Mouse (Mus musculus) midbrain, embryonic 14.5 days (tissue): Measurements from ENCODE around the gene Cyp17a1. TPM values are rescaled to one million over a fixed set of nuclear protein-coding genes. Genes with fewer than 3 reads are reported as not detected.
A peak's percentile ranks its signal among the peaks of the same experiment; 100 is the strongest.

Source experiments
- ATAC-seq: fragments of 200-750 bp; cut with Nextera tagmentation; 2 replicates; pipeline ENCODE4 v1.8.0; 2017; ENCODE audit warnings: moderate number of reproducible peaks, moderate library complexity; ENCODE audit not compliant: low FRiP score, low TSS enrichment
- DNase-seq: peaks from one replicate; pipeline ENCODE4 v3.0.0-alpha.2; 2015
- H3K27ac ChIP-seq: fragments of 300-500 bp; sonication (generic); replicated peaks from 2 replicates; pipeline ENCODE4 v1.5.1; 2014; ENCODE audit warnings: mild to moderate bottlenecking, low read depth, low read length, moderate library complexity
- H3K27me3 ChIP-seq: fragments of 300-500 bp; sonication (generic); 2 replicates; pipeline ENCODE4 v1.6.1; 2014; ENCODE audit warnings: low read length, control low read depth, mixed read lengths; ENCODE audit not compliant: control insufficient read depth, insufficient read depth
- H3K36me3 ChIP-seq: fragments of 300-500 bp; sonication (generic); 2 replicates; pipeline ENCODE4 v1.6.1; 2014; ENCODE audit warnings: low read length, control low read depth; ENCODE audit not compliant: control insufficient read depth, insufficient read depth
- H3K4me1 ChIP-seq: fragments of 300-500 bp; sonication (generic); 2 replicates; pipeline ENCODE4 v1.6.1; 2014; ENCODE audit warnings: mild to moderate bottlenecking, antibody characterized with exemption, low read length, control low read depth; ENCODE audit not compliant: control insufficient read depth, insufficient read depth
- H3K4me2 ChIP-seq: fragments of 300-500 bp; sonication (generic); 2 replicates; pipeline ENCODE4 v1.6.1; 2014; ENCODE audit warnings: mild to moderate bottlenecking, low read length, moderate library complexity
- H3K4me3 ChIP-seq: fragments of 300-500 bp; sonication (generic); replicated peaks from 2 replicates; pipeline ENCODE4 v1.5.1; 2014; ENCODE audit warnings: low read depth, low read length
- H3K9ac ChIP-seq: fragments of 300-500 bp; sonication (generic); replicated peaks from 2 replicates; pipeline ENCODE4 v1.6.1; 2014; ENCODE audit warnings: mild to moderate bottlenecking, low read length, moderate library complexity
- H3K9me3 ChIP-seq: fragments of 300-500 bp; sonication (generic); 2 replicates; pipeline ENCODE4 v1.6.1; 2016; ENCODE audit warnings: low read length, control low read depth, mixed read lengths; ENCODE audit not compliant: control insufficient read depth
- WGBS: fragments of 180-500 bp; shearing (Covaris S2); extraction: QIAGEN DNeasy Blood & Tissue Kit; methylation state at CpG from one replicate; pipeline ENCODE4 v1.1.7; 2014; 5-methylcytosine and 5-hydroxymethylcytosine counted together
- polyA plus RNA-seq: library from polyadenylated mRNA; unstranded; fragments of >200 nt; fragmentation: Nextera tagmentation; extraction: Ambion mirVana; gene quantifications from 2 replicates; pipeline ENCODE4 v1.2.1, GENCODE M21; 2014

Cyp17a1 gene
- not detected in 2 replicates for polyA plus RNA-seq

- Histone ChIP-seq H3K9ac (no peak within 1 kb of the TSS), H3K27me3 (no peaks in the 10 kb centered on the region), H3K9me3 (no peaks in the 10 kb centered on the region), H3K27ac (no peak within 1 kb of the TSS), H3K4me3 (no peak within 1 kb of the TSS), H3K36me3 (no peaks in the 10 kb centered on the region), H3K4me1 (no peaks in the 10 kb centered on the region), H3K4me2 (no peak within 1 kb of the TSS)
- no peak for ATAC-seq
- WGBS: 63% methylated on average over 5 of the region's 5 CpGs
- DNase-seq: no peak
Measured at GRCm38 (mm10) chr19:46672766-46673418, at the start of gene Cyp17a1. Cyp17a1 (minus strand) TSS chr19:46673172.

- Histone ChIP-seq H3K4me3 (no peak overlapping the region), H3K27ac (no peak overlapping the region), H3K4me1 (no peaks in the 10 kb centered on the region), H3K9me3 (peaks cover 5% of the 10 kb centered on the region; the same call in 1 of the 2 replicates), H3K9ac (no peak overlapping the region), H3K36me3 (peaks cover 7% of the 10 kb centered on the region; the same call in 1 of the 2 replicates), H3K27me3 (no peaks in the 10 kb centered on the region), H3K4me2 (no peak overlapping the region)
- ATAC-seq (no peak), DNase-seq (no peak)
- WGBS: 90% methylated on average over 4 of the region's 4 CpGs
Measured at GRCm38 (mm10) chr19:46718150-46718549, 45.2 kb upstream of the Cyp17a1 start.

- no peaks in the 10 kb centered on the region for H3K4me1 ChIP-seq
- H3K4me3 ChIP-seq: no peak overlapping the region
- H3K36me3 ChIP-seq: peaks cover 5% of the 10 kb centered on the region; the same call in 1 of the 2 replicates
- DNase-seq (no peak), ATAC-seq (no peak)
- no peak overlapping the region for H3K27ac ChIP-seq
- H3K9ac ChIP-seq: no peak overlapping the region
- WGBS: 94% methylated on average over 8 of the region's 8 CpGs
- peaks cover 5% of the 10 kb centered on the region; the same call in 1 of the 2 replicates for H3K9me3 ChIP-seq
- H3K27me3 ChIP-seq: no peaks in the 10 kb centered on the region
- no peak overlapping the region for H3K4me2 ChIP-seq
Measured at GRCm38 (mm10) chr19:46715016-46715415, 42.0 kb upstream of the Cyp17a1 start.

- Histone ChIP-seq H3K9ac (no peak overlapping the region), H3K9me3 (peaks cover 5% of the 10 kb centered on the region; the same call in 1 of the 2 replicates), H3K4me1 (no peaks in the 10 kb centered on the region), H3K27me3 (no peaks in the 10 kb centered on the region), H3K36me3 (peaks cover 5% of the 10 kb centered on the region; the same call in 1 of the 2 replicates), H3K4me3 (no peak overlapping the region), H3K27ac (no peak overlapping the region), H3K4me2 (no peak overlapping the region)
- DNase-seq (no peak), ATAC-seq (no peak)
- WGBS: 98% methylated on average over 8 of the region's 8 CpGs
Measured at GRCm38 (mm10) chr19:46714234-46714633, 41.3 kb upstream of the Cyp17a1 start.

DNA sequence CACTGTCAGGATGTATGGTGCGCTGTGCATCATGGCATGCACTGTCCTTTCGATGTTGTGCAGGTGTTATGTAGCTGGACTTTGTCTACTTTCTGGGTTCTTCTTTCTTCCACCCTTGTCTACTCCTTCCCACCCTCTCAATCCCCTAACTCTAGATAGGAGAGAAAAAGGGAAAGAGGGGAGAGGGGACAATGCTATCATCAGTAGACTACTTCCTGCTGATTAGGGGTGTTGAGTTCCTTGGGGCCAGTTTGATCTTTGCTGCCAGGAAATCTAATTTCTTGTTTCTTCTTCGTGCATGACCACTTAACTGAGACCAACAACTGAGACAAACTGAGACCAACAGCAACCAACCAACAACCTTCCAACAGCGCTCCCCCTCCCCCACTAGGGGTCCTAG, 37.6 kb upstream of the Cyp17a1 start:
- 90% methylated on average over 4 of the region's 4 CpGs for WGBS
- no peak for ATAC-seq
- no peak overlapping the region for H3K4me3 ChIP-seq
- H3K9me3 ChIP-seq: no peaks in the 10 kb centered on the region
- no peak overlapping the region for H3K9ac ChIP-seq
- no peaks in the 10 kb centered on the region for H3K4me1 ChIP-seq
- no peak overlapping the region for H3K27ac ChIP-seq
- H3K36me3 ChIP-seq: no peaks in the 10 kb centered on the region
- no peak for DNase-seq
- H3K4me2 ChIP-seq: no peak overlapping the region
- H3K27me3 ChIP-seq: no peaks in the 10 kb centered on the region

DNA sequence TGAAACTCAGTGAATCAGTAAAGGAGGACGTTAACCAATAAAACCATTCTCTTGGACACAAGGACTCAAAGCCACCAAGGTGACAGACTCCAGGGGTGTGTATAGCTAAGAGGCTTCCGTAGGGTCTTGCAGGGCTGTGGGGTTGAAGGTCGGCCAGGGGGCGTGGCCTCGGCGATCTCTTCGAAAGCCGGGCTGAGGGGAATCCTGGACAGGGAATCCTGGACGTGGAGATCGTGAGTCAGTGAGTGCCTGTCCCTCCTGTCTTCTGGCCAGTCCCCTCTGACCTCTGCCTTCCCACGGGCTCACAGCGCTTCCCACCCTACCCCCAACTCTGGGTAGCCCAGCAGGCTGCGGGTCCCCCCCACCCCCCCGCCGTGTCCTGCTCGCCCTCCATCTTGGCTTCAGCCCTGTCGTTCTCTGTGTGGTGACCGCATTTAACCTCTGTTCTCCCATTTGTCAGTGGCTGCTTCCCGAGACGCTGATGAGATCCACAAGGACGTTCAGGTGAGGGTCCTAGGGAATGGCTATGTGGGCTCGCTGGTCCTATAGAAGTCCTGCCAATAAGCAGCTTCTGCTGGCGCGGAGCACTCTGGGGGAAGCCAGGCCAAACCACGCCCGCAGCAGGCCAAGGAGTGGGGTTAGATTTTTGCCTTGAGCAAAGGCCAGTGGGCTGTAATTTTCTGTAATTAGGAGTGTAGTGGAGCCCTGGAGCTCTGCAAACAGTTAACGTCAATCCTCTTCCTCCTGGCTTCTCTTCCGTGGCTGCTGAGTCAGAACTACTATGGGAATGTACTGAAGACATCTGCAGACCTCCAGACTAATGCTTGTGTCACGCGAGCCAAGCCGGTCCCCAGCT, 34.6 kb upstream of the Cyp17a1 start, which contains the start of gene As3mt:
Gene As3mt, plus strand, starts transcription at position 163 of the 856 bp plus-strand sequence.
- Histone ChIP-seq H3K4me3 (peak within 1 kb of the TSS; percentile 39), H3K4me1 (no peaks in the 10 kb centered on the region), H3K27me3 (no peaks in the 10 kb centered on the region), H3K9ac (peak within 1 kb of the TSS; percentile 56), H3K36me3 (no peaks in the 10 kb centered on the region), H3K27ac (no peak within 1 kb of the TSS; the same call in 1 of the 2 replicates), H3K4me2 (peak within 1 kb of the TSS; percentile 55), H3K9me3 (no peaks in the 10 kb centered on the region)
- ATAC-seq (peak; percentile 40; the same call in 1 of the 2 replicates), DNase-seq (peak; percentile 70)
- 16% methylated on average over 30 of the region's 31 CpGs for WGBS

DNA sequence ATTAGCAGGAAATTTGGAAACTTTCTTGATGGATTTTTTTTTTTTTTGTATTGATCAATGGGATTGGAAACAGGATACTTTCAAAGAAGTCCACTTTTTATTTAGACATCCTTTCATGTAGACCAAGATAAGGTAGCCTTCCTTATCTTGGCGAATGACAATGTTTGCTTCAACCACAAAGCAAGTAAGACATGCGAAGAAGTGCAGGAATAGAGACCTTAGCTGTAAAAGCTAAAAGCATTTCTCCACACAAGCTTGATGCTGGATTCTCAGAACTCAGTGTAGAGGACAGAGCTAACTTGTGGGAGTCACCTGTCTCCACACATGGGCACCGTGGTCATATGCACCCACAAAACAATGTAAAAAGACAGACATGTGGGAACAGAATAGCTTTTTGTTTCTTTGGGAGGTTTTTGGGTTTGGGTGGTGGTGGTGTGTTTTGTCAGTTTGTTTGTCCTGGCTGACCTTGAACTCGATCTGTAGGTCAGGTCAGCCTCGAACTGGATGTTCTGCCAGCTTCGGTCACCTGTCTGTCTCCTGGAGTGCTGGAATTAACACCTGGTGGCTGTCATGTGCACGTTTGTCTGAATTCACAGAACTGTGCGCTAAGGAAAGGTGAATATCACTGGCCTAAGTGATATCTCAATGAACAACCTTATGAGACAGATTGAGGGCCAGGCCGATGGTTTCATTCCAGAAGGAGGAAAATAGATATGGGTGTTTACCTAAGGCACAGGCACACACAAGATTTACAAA, 33.7 kb upstream of the Cyp17a1 start:
- H3K27me3 ChIP-seq: no peaks in the 10 kb centered on the region
- DNase-seq (no peak), ATAC-seq (no peak)
- H3K4me1 ChIP-seq: no peaks in the 10 kb centered on the region
- 82% methylated on average over 9 of the region's 9 CpGs for whole genome bisulfite sequencing
- H3K9me3 ChIP-seq: no peaks in the 10 kb centered on the region
- H3K9ac ChIP-seq: peak overlapping the region; percentile 56; the same call in 1 of the 2 replicates
- peak overlapping the region; percentile 39 for H3K4me3 ChIP-seq
- 0 out of 2 replicates have a peak, but pooled peaks cover 4% of the 10 kb centered on the region for H3K36me3 ChIP-seq
- H3K27ac ChIP-seq: no peak overlapping the region
- H3K4me2 ChIP-seq: peak overlapping the region; percentile 55

GRCm38 (mm10) chr19:46705779-46706495, 33.0 kb upstream of the Cyp17a1 start:
- H3K27ac ChIP-seq: no peak overlapping the region
- no peak overlapping the region for H3K9ac ChIP-seq
- peaks cover 6% of the 10 kb centered on the region; the same call in 1 of the 2 replicates for H3K36me3 ChIP-seq
- no peaks in the 10 kb centered on the region for H3K4me1 ChIP-seq
- no peaks in the 10 kb centered on the region for H3K27me3 ChIP-seq
- no peak overlapping the region for H3K4me3 ChIP-seq
- H3K9me3 ChIP-seq: no peaks in the 10 kb centered on the region
- ATAC-seq: no peak
- DNase-seq: no peak
- H3K4me2 ChIP-seq: no peak overlapping the region
- WGBS: 73% methylated on average over 7 of the region's 7 CpGs
